Mouse (Mus musculus) CH12.LX (cell line): ENCODE results near the gene Ccnb1. TPM values are rescaled to one million over a fixed set of nuclear protein-coding genes. Genes with fewer than 3 reads are reported as not detected.
A peak's percentile ranks its signal among the peaks of the same experiment; 100 is the strongest.

ENCODE experiments used
- DNase-seq: peaks from one replicate; pipeline ENCODE4 v3.0.0-alpha.2; 2013; ENCODE audit errors: extremely low read depth
- H3K27ac ChIP-seq: 2 replicates; pipeline ENCODE4 v1.5.1; 2012; ENCODE audit warnings: low read depth, mild to moderate bottlenecking, control low read depth, moderate library complexity; ENCODE audit not compliant: insufficient read depth
- H3K27me3 ChIP-seq: replicated peaks from 2 replicates; pipeline ENCODE3; 2012; ENCODE audit warnings: inconsistent platforms
- H3K36me3 ChIP-seq, 2 experiments: replicated peaks in 1 of 2; 2 replicates each; pipeline versions ENCODE3 to v1.6.1; 2012; ENCODE audit warnings: inconsistent platforms in 1 of 2, low read length in 1 of 2, mild to moderate bottlenecking in 1 of 2, mixed read lengths in 1 of 2, moderate library complexity in 1 of 2; ENCODE audit not compliant: control insufficient read depth in 1 of 2, insufficient read depth in 1 of 2
- H3K4me1 ChIP-seq, 2 experiments: 2 replicates each; pipeline ENCODE4 v1.6.1; 2012; ENCODE audit warnings: inconsistent platforms in 1 of 2, moderate library complexity in 1 of 2; ENCODE audit not compliant: insufficient read depth in 2 of 2, control insufficient read depth in 1 of 2
- H3K4me2 ChIP-seq: 2 replicates; pipeline ENCODE4 v1.6.1; 2012; ENCODE audit warnings: low read depth, mild to moderate bottlenecking, control low read depth; ENCODE audit not compliant: poor library complexity, insufficient read depth, severe bottlenecking
- H3K4me3 ChIP-seq, 3 experiments: fragments of 150-350 bp in 1 of 3; sonication (generic) in 1 of 3; replicated peaks in 1 of 3; 2 replicates each; pipeline versions ENCODE3 to v1.5.1; 2011 to 2012; ENCODE audit warnings: low read depth in 2 of 3, low read length in 2 of 3, mild to moderate bottlenecking in 2 of 3, moderate library complexity in 2 of 3, control low read depth in 1 of 3, improper control_type of control experiment in 1 of 3, inconsistent platforms in 1 of 3, mixed read lengths in 1 of 3; ENCODE audit not compliant: poor library complexity in 1 of 3
- H3K79me2 ChIP-seq: replicated peaks from 2 replicates; pipeline ENCODE4 v1.6.1; 2012; ENCODE audit warnings: mild to moderate bottlenecking, moderate library complexity; ENCODE audit not compliant: control insufficient read depth, poor library complexity, insufficient read depth, severe bottlenecking; ENCODE audit errors: extremely low read depth
- H3K9ac ChIP-seq: 2 replicates; pipeline ENCODE4 v1.6.1; 2012; ENCODE audit warnings: low read depth, mild to moderate bottlenecking, control low read depth, moderate library complexity; ENCODE audit not compliant: insufficient read depth
- H3K9me3 ChIP-seq: replicated peaks from 2 replicates; pipeline ENCODE3; 2012; ENCODE audit warnings: low read length, inconsistent platforms, mixed read lengths
- BHLHE40 ChIP-seq: IDR thresholded peaks from 2 replicates; pipeline ENCODE4 v1.6.1; 2011; ENCODE audit warnings: mild to moderate bottlenecking, low read depth, low read length, improper control_type of control experiment
- CHD1 ChIP-seq: IDR thresholded peaks from 2 replicates; pipeline ENCODE4 v1.6.1; 2012; ENCODE audit warnings: low read depth, low read length, improper control_type of control experiment, inconsistent platforms
- CHD2 ChIP-seq: IDR thresholded peaks from 2 replicates; pipeline ENCODE4 v1.6.1; 2011; ENCODE audit warnings: low read length, improper control_type of control experiment
- CTCF ChIP-seq, 2 experiments: IDR thresholded peaks in 1 of 2; conservative IDR thresholded peaks in 1 of 2; 2 replicates each; pipeline ENCODE4 v1.5.1; 2011 to 2012; ENCODE audit warnings: low read depth in 2 of 2, low read length in 2 of 2, improper control_type of control experiment in 1 of 2, inconsistent platforms in 1 of 2, mild to moderate bottlenecking in 1 of 2, moderate library complexity in 1 of 2
- E2F4 ChIP-seq: IDR thresholded peaks from 2 replicates; pipeline ENCODE4 v1.6.1; 2011; ENCODE audit warnings: low read depth, low read length, improper control_type of control experiment; ENCODE audit not compliant: insufficient replicate concordance
- ELF1 ChIP-seq: IDR thresholded peaks from 2 replicates; pipeline ENCODE4 v1.6.1; 2014; ENCODE audit warnings: low read depth, mild to moderate bottlenecking, inconsistent platforms, low read length, improper control_type of control experiment
- EP300 ChIP-seq: IDR thresholded peaks from 2 replicates; pipeline ENCODE4 v1.6.1; 2011; ENCODE audit warnings: low read length, improper control_type of control experiment
- ETS1 ChIP-seq: conservative IDR thresholded peaks from 2 replicates; pipeline ENCODE4 v1.6.1; 2012; ENCODE audit warnings: low read depth, mild to moderate bottlenecking, inconsistent platforms, low read length, improper control_type of control experiment, moderate library complexity
- GABPA ChIP-seq: IDR thresholded peaks from 2 replicates; pipeline ENCODE4 v1.6.1; 2012; ENCODE audit warnings: low read depth, low read length, improper control_type of control experiment, inconsistent platforms; ENCODE audit not compliant: insufficient replicate concordance
- HCFC1 ChIP-seq: IDR thresholded peaks from 2 replicates; pipeline ENCODE4 v1.6.1; 2012; ENCODE audit warnings: low read depth, mild to moderate bottlenecking, inconsistent platforms, low read length, improper control_type of control experiment
- IRF4 ChIP-seq: IDR thresholded peaks from 2 replicates; pipeline ENCODE4 v1.6.1; 2014; ENCODE audit warnings: low read depth, mild to moderate bottlenecking, inconsistent platforms, low read length, improper control_type of control experiment
- JUN ChIP-seq: IDR thresholded peaks from 2 replicates; pipeline ENCODE4 v1.6.1; 2011; ENCODE audit warnings: low read depth, mild to moderate bottlenecking, low read length, improper control_type of control experiment, moderate library complexity; ENCODE audit not compliant: insufficient read depth
- JUND ChIP-seq: conservative IDR thresholded peaks from 2 replicates; pipeline ENCODE4 v1.6.1; 2011; ENCODE audit warnings: low read depth, low read length, improper control_type of control experiment
- KAT2A ChIP-seq: IDR thresholded peaks from 2 replicates; pipeline ENCODE4 v1.6.1; 2012; ENCODE audit warnings: low read length, improper control_type of control experiment, inconsistent platforms; ENCODE audit not compliant: insufficient replicate concordance
- MAFK ChIP-seq: IDR thresholded peaks from 2 replicates; pipeline ENCODE4 v1.6.1; 2011; ENCODE audit warnings: low read length, improper control_type of control experiment; ENCODE audit not compliant: insufficient replicate concordance
- MAX ChIP-seq: IDR thresholded peaks from 2 replicates; pipeline ENCODE4 v1.6.1; 2011; ENCODE audit warnings: low read length, improper control_type of control experiment
- MAZ ChIP-seq: IDR thresholded peaks from 2 replicates; pipeline ENCODE4 v1.6.1; 2012; ENCODE audit warnings: low read depth, mild to moderate bottlenecking, inconsistent platforms, low read length, improper control_type of control experiment, moderate library complexity
- MEF2A ChIP-seq: IDR thresholded peaks from 2 replicates; pipeline ENCODE4 v1.6.1; 2014; ENCODE audit warnings: low read depth, mild to moderate bottlenecking, inconsistent platforms, low read length, improper control_type of control experiment, borderline replicate concordance
- MXI1 ChIP-seq: IDR thresholded peaks from 2 replicates; pipeline ENCODE4 v1.6.1; 2011; ENCODE audit warnings: mild to moderate bottlenecking, low read depth, low read length, improper control_type of control experiment
- MYC ChIP-seq: IDR thresholded peaks from 2 replicates; pipeline ENCODE4 v1.6.1; 2011; ENCODE audit warnings: low read depth, mild to moderate bottlenecking, improper control_type of control experiment, low read length
- NELFE ChIP-seq: IDR thresholded peaks from 2 replicates; pipeline ENCODE4 v1.6.1; 2011; ENCODE audit warnings: low read depth, low read length, improper control_type of control experiment
- NRF1 ChIP-seq: IDR thresholded peaks from 2 replicates; pipeline ENCODE4 v1.6.1; 2014; ENCODE audit warnings: low read depth, mild to moderate bottlenecking, inconsistent platforms, low read length, improper control_type of control experiment, moderate library complexity
- PAX5 ChIP-seq: IDR thresholded peaks from 2 replicates; pipeline ENCODE4 v1.6.1; 2012; ENCODE audit warnings: low read length, inconsistent platforms, mixed read lengths
- POLR2A ChIP-seq: IDR thresholded peaks from 2 replicates; pipeline ENCODE4 v1.6.1; 2011; ENCODE audit warnings: low read depth, mild to moderate bottlenecking, improper control_type of control experiment, low read length
- POLR2AphosphoS2 ChIP-seq: IDR thresholded peaks from 2 replicates; pipeline ENCODE4 v1.6.1; 2011; ENCODE audit warnings: low read depth, low read length, improper control_type of control experiment
- RAD21 ChIP-seq: IDR thresholded peaks from 2 replicates; pipeline ENCODE4 v1.6.1; 2011; ENCODE audit warnings: low read depth, mild to moderate bottlenecking, low read length, improper control_type of control experiment, moderate library complexity
- RCOR1 ChIP-seq: conservative IDR thresholded peaks from 2 replicates; pipeline ENCODE4 v1.6.1; 2012; ENCODE audit warnings: low read depth, mild to moderate bottlenecking, inconsistent platforms, low read length, improper control_type of control experiment
- SIN3A ChIP-seq: IDR thresholded peaks from 2 replicates; pipeline ENCODE4 v1.6.1; 2012; ENCODE audit warnings: low read length, improper control_type of control experiment, inconsistent platforms
- SMC3 ChIP-seq: IDR thresholded peaks from 2 replicates; pipeline ENCODE4 v1.6.1; 2011; ENCODE audit warnings: low read depth, low read length, improper control_type of control experiment
- TBP ChIP-seq: conservative IDR thresholded peaks from 2 replicates; pipeline ENCODE4 v1.6.1; 2011; ENCODE audit warnings: low read depth, low read length, improper control_type of control experiment
- TCF12 ChIP-seq: IDR thresholded peaks from 2 replicates; pipeline ENCODE4 v1.6.1; 2014; ENCODE audit warnings: low read depth, mild to moderate bottlenecking, inconsistent platforms, low read length, improper control_type of control experiment
- UBTF ChIP-seq: IDR thresholded peaks from 2 replicates; pipeline ENCODE4 v1.6.1; 2012; ENCODE audit warnings: low read depth, mild to moderate bottlenecking, inconsistent platforms, low read length, improper control_type of control experiment, moderate library complexity
- USF1 ChIP-seq: IDR thresholded peaks from 2 replicates; pipeline ENCODE4 v1.6.1; 2014; ENCODE audit warnings: low read depth, mild to moderate bottlenecking, inconsistent platforms, low read length, improper control_type of control experiment
- USF2 ChIP-seq: conservative IDR thresholded peaks from 2 replicates; pipeline ENCODE4 v1.6.1; 2011; ENCODE audit warnings: low read depth, low read length, improper control_type of control experiment
- ZC3H11A ChIP-seq: IDR thresholded peaks from 2 replicates; pipeline ENCODE4 v1.6.1; 2012; ENCODE audit warnings: low read depth, mild to moderate bottlenecking, inconsistent platforms, low read length, improper control_type of control experiment
- ZKSCAN1 ChIP-seq: IDR thresholded peaks from 2 replicates; pipeline ENCODE4 v1.6.1; 2012; ENCODE audit warnings: low read depth, inconsistent platforms, low read length, improper control_type of control experiment, borderline replicate concordance
- ZMIZ1 ChIP-seq: IDR thresholded peaks from 2 replicates; pipeline ENCODE4 v1.6.1; 2012; ENCODE audit warnings: low read depth, mild to moderate bottlenecking, inconsistent platforms, low read length, improper control_type of control experiment
- ZNF384 ChIP-seq: IDR thresholded peaks from 2 replicates; pipeline ENCODE4 v1.6.1; 2012; ENCODE audit warnings: low read depth, low read length, improper control_type of control experiment, inconsistent platforms
- dilution Hi-C: fragments of 300-500 bp; cut with MboI; formaldehyde crosslinking; loops from 2 replicates; pipeline ENCODE4 v1.14.3; 2020; ENCODE audit warnings: low sequenced_read_pairs; ENCODE audit not compliant: extremely low pct_unique_long_range_greater_than_20kb, extremely low pct_ligation_motif_present
- in situ Hi-C: fragments of 300-500 bp; cut with MboI; formaldehyde crosslinking; loops from 3 replicates; pipeline ENCODE4 v1.14.3; 2019; ENCODE audit warnings: low sequenced_read_pairs, low pct_ligation_motif_present, low pct_unique_long_range_greater_than_20kb, mixed read lengths
- polyA plus RNA-seq: library from polyadenylated mRNA; unstranded; fragments of >175 nt; gene quantifications from 2 replicates; pipeline ENCODE4 v1.2.1, GENCODE M21; 2012; ENCODE audit warnings: low read depth; ENCODE audit not compliant: insufficient read length
- total RNA-seq, 2 experiments: library from RNA; depleted of rRNA; stranded (reverse); fragments of 300-350 nt in 1 of 2; fragments of >200 nt in 1 of 2; gene quantifications; 2 replicates each; pipeline ENCODE4 v1.2.3; 2012 to 2014

Gene Ccnb1
- total and polyA plus RNA-seq, 3 experiments: 172 to 416 (median 243) TPM

GRCm38 (mm10) chr13:100744036-100744744 lies 42.2 kb downstream of the Ccnb1 start, which contains the start of gene Mrps36:
Gene Mrps36, minus strand, starts transcription at chr13:100744659.
- Histone ChIP-seq H3K4me2 (peak within 1 kb of the TSS; percentile 76; the same call in 1 of the 2 replicates), H3K4me1 (peaks cover 6 to 22% of the 10 kb centered on the region in 2 experiments), H3K27ac (peak within 1 kb of the TSS; percentile 60), H3K27me3 (no peaks in the 10 kb centered on the region), H3K9me3 (no peaks in the 10 kb centered on the region), H3K4me3 (peak within 1 kb of the TSS; percentile 81 to 96 (median 94)), H3K9ac (peak within 1 kb of the TSS; percentile 90), H3K79me2 (peaks cover 20% of the 10 kb centered on the region), H3K36me3 (peaks cover 0 to 15% of the 10 kb centered on the region in 2 experiments)
- in situ Hi-C loops: no loop called here
- dilution Hi-C loops: no loop called here
- peak; percentile 97 for DNase-seq
- TF ChIP-seq RAD21 (no peak), ZMIZ1 (peak; percentile 69; the same call in 1 of the 2 replicates), E2F4 (no peak), CTCF (conservative IDR thresholded peaks at IDR 0.05 in 1 of 2, IDR thresholded peaks at IDR 0.05 in 1 of 2; ENCODE audit: low read depth in 2 of 2, low read length in 2 of 2) (no peak), MYC (no peak), SIN3A (peak; percentile 64), MAX (peak; percentile 51; the same call in 1 of the 2 replicates), MAZ (peak; percentile 88), MXI1 (peak; percentile 82), MAFK (no peak), SMC3 (no peak), IRF4 (no peak), KAT2A (no peak), HCFC1 (peak; percentile 62), CHD2 (peak; percentile 24; the same call in 1 of the 2 replicates), USF1 (peak; percentile 6; the same call in 1 of the 2 replicates), ZKSCAN1 (no peak), TCF12 (peak; percentile 65), ZNF384 (no peak), BHLHE40 (peak; percentile 29; the same call in 1 of the 2 replicates), POLR2A (peak; percentile 83), RCOR1 (no peak), TBP (peak; percentile 95), NELFE (peak; percentile 77), UBTF (peak; percentile 80; the same call in 1 of the 2 replicates), ETS1 (0 out of 2 replicates have a peak, but pooled peaks have one; percentile 4), EP300 (no peak), USF2 (no peak), JUND (no peak), PAX5 (no peak), JUN (no peak), CHD1 (0 out of 2 replicates have a peak, but pooled peaks have one; percentile 22), MEF2A (peak; percentile 46; the same call in 1 of the 2 replicates), ELF1 (peak; percentile 85), NRF1 (peak; percentile 64), ZC3H11A (no peak), GABPA (no peak), POLR2AphosphoS2 (peak; percentile 62; the same call in 1 of the 2 replicates)
- TF ChIP-seq, all 38 proteins: peak for 20
